Mouse (Mus musculus) thymus, adult 2 months (tissue): ENCODE measurements at regions not wholly inside any gene's neighbourhood (a gene's known extent, or its start where the extent isn't known, plus 50 kb on each side); places are given as distances from the start of the nearest gene placed in this dataset.

Experiments used
- DNase-seq: peaks from one replicate; pipeline ENCODE4 v3.0.0; 2021
- H3K27ac ChIP-seq: fragments of 200-500 bp; 2 replicates; pipeline ENCODE4 v1.5.1; 2012; ENCODE audit warnings: low read length, control low read depth; ENCODE audit not compliant: control insufficient read depth, insufficient read depth
- H3K27me3 ChIP-seq: fragments of 200-500 bp; 2 replicates; pipeline ENCODE4 v1.6.1; 2012; ENCODE audit warnings: mild to moderate bottlenecking, low read length, moderate library complexity, mixed read lengths; ENCODE audit not compliant: control insufficient read depth, insufficient read depth
- H3K36me3 ChIP-seq: fragments of 200-500 bp; 2 replicates; pipeline ENCODE4 v1.6.1; 2012; ENCODE audit warnings: mild to moderate bottlenecking, low read length, moderate library complexity; ENCODE audit not compliant: control insufficient read depth, insufficient read depth
- H3K4me1 ChIP-seq: fragments of 200-500 bp; replicated peaks from 2 replicates; pipeline ENCODE4 v1.6.1; 2012; ENCODE audit warnings: low read length; ENCODE audit not compliant: control insufficient read depth, insufficient read depth
- H3K4me3 ChIP-seq: fragments of 200-500 bp; 2 replicates; pipeline ENCODE4 v1.5.1; 2012; ENCODE audit warnings: mild to moderate bottlenecking, low read length, control low read depth, moderate library complexity; ENCODE audit not compliant: control insufficient read depth, insufficient read depth
- CTCF ChIP-seq: fragments of 200-500 bp; IDR thresholded peaks from 2 replicates; pipeline ENCODE4 v1.5.1; 2012; ENCODE audit warnings: mild to moderate bottlenecking, control low read depth, low read length, moderate library complexity, borderline replicate concordance; ENCODE audit not compliant: control insufficient read depth, poor library complexity, insufficient read depth; ENCODE audit errors: extremely low read depth
- POLR2A ChIP-seq: fragments of 200-500 bp; IDR thresholded peaks from 2 replicates; pipeline ENCODE4 v1.6.1; 2012; ENCODE audit warnings: mild to moderate bottlenecking, low read length, control low read depth, moderate library complexity; ENCODE audit not compliant: control insufficient read depth, poor library complexity, insufficient read depth; ENCODE audit errors: extremely low read depth
- WGBS: fragments of 180-500 bp; shearing (Covaris S2); methylation state at CpG from one replicate; pipeline ENCODE4 v1.1.7; 2018; 5-methylcytosine and 5-hydroxymethylcytosine counted together

DNA sequence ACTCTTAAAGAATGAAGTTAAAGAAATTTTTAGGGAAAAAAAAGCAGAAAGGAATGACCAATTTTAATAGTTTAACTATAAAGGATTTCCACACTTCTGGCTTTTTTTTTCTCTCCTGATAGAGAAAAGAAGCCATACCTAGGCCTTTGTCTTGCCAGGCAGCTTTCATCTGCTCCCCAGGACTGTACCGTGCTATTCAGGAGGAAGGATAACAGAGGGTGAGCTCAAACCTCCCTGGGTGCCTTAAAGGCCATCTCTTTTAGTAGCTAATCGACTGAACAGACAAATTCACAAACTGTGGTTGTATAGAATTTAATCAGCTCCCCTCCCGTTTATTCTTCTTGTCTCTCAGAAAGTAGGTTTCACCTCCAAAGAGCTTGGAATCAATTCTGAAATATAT lies 76.1 kb downstream of the Csl start:
- no peak for DNase-seq
- whole genome bisulfite sequencing = 67% methylated on average over 3 of the region's 3 CpGs
- TF ChIP-seq POLR2A (no peak), CTCF (no peak)

DNA sequence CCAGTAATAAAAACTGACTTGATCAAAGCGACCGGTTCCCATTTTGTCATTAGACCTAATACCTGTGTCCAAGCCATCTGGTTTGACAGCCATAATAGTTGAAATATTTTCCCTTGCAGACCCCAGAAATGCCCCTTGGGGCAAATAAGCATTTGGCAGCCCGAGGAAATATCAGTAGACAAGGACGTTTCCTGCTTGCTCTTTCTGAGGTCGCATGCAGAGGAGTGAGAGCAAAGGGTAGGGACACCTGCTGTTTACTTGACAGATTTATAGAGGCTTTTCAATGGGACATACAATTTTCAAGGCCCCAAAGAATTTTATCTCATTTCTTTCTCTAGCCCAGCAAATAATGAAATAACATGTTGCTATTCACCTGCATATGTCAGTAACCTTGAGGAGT lies 73.5 kb downstream of the Csl start:
- no peak for DNase-seq
- Histone ChIP-seq H3K27me3 (no peaks in the 10 kb centered on the region), H3K27ac (no peak overlapping the region), H3K36me3 (no peaks in the 10 kb centered on the region), H3K4me3 (no peak overlapping the region), H3K4me1 (no peaks in the 10 kb centered on the region)
- TF ChIP-seq POLR2A (no peak), CTCF (no peak)
- WGBS = 43% methylated on average over 5 of the region's 5 CpGs

More for the DNA sequence above, 76.1 kb downstream of the Csl start:
- H3K4me1 ChIP-seq = no peaks in the 10 kb centered on the region
- no peak overlapping the region for H3K27ac ChIP-seq
- H3K27me3 ChIP-seq = no peaks in the 10 kb centered on the region
- H3K36me3 ChIP-seq = no peaks in the 10 kb centered on the region
- no peak overlapping the region for H3K4me3 ChIP-seq

DNA sequence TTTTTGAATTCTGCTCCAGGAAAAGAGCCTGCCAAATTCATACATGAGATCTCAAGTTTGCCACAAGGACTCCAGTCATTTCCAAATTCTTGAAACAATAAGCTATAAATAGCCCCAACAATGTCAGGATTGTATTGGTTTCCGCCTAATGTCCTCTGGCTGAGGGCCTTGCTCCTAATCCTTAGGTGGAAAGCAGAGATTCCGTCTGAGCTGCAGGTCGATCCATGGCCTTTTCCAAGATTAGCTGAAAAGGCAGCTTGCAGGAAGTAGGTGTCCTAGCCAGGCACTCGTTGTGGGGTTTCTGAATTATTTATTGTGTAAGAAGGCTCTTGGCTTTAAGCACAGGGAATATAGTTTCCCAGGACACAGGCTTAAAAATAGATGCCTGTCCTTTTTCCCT lies 72.4 kb downstream of the Csl start:
- H3K4me3 ChIP-seq = no peak overlapping the region
- DNase-seq = no peak
- no peaks in the 10 kb centered on the region for H3K4me1 ChIP-seq
- no peak for TF ChIP-seq POLR2A
- no peak overlapping the region for H3K27ac ChIP-seq
- 84% methylated on average over 4 of the region's 4 CpGs for WGBS
- H3K36me3 ChIP-seq = no peaks in the 10 kb centered on the region
- no peaks in the 10 kb centered on the region for H3K27me3 ChIP-seq

DNA sequence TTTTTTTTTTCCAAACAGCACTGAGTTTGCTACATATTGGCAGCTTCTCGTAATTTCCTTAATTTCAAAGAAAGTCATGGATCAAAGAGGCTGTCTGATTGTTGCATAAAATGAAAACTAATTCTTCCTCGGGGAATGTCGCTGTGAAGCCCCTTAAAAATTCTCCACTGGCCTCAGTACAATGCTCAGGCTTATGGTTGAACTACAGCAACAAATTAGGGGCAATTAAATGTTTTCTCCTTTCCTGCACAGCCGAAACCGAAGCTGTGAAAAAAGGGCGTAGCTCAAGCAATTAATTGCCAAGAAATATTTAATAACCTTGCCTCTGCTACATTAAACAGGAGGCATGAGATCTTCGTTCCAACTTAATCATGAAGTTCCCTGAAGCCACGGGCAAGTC lies 61.8 kb downstream of the Csl start:
- no peaks in the 10 kb centered on the region for H3K27me3 ChIP-seq
- H3K27ac ChIP-seq = no peak overlapping the region
- H3K4me1 ChIP-seq = no peaks in the 10 kb centered on the region; the same call in 1 of the 2 replicates
- no peaks in the 10 kb centered on the region for H3K36me3 ChIP-seq
- DNase-seq = no peak
- TF ChIP-seq POLR2A = no peak
- TF ChIP-seq CTCF = no peak
- 70% methylated on average over 8 of the region's 8 CpGs for WGBS
- no peak overlapping the region for H3K4me3 ChIP-seq

DNA sequence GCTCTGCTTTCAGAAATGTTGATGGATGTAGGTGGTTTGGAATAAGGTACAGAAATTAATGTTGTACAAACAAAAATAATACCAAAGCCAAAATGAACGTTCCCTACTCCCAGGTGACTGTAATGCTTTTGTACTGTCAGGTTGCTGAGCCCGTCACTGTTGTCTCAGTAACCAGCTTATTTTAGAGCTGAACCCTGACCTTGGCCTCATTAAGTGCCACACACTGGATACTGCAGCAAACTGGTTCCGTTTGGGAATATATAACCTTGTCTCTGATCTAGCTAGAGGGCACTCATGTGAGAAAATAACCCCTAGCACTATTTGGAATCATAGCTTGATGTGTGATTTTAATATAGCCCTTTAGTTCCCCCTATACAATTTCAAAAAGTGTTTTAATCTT lies 60.0 kb downstream of the Csl start:
- Histone ChIP-seq H3K4me1 (no peaks in the 10 kb centered on the region; the same call in 1 of the 2 replicates), H3K27me3 (no peaks in the 10 kb centered on the region), H3K4me3 (no peak overlapping the region), H3K27ac (no peak overlapping the region), H3K36me3 (no peaks in the 10 kb centered on the region)
- no peak for DNase-seq
- 90% methylated on average over 3 of the region's 3 CpGs for WGBS
- no peak for TF ChIP-seq CTCF
- no peak for TF ChIP-seq POLR2A

DNA sequence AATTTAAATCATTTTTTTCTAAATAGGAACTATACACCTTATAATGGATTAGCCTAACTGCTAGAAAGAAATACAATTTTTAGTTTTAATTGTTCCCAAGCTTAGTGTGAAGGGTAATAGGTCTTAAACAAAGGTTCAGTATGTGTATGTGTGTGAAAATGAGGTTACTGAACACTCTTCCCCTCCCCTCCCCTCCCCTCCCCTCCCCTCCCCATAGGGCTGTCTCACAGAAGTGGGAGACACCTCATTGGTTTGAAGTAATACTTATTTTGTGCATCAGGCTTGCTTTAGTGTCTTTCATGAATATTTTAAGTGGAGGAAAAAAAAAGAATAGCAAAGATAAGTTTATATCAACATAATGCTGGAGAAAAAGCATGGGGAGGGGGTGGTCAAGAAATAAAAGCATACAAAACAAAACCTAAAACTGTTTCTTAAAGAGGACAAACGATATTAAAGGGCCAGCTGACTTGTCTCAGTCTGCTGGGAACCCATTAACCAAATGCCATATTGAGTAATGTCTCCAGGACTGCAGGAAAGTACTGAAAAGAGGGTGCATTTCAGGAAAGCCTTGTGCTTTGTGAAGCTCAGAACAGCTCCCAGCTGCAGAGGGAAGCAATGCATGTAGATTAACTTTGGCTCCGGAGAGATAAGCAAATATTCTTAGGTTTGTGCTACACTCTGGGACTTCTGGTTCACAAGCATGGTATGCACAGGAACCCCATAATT lies 59.2 kb downstream of the Csl start:
- no peak overlapping the region for H3K4me3 ChIP-seq
- no peaks in the 10 kb centered on the region for H3K27me3 ChIP-seq
- no peak for DNase-seq
- TF ChIP-seq CTCF (no peak), POLR2A (no peak)
- no peaks in the 10 kb centered on the region; the same call in 1 of the 2 replicates for H3K4me1 ChIP-seq
- no peak overlapping the region for H3K27ac ChIP-seq
- WGBS = 43% methylated on average over 2 of the region's 2 CpGs
- H3K36me3 ChIP-seq = no peaks in the 10 kb centered on the region
